Mouse (Mus musculus) MEL (cell line): ENCODE measurements around the gene Usp51.

Source experiments
- CTCF ChIP-seq, 3 experiments: IDR thresholded peaks in 2 of 3; conservative IDR thresholded peaks in 1 of 3; 2 replicates each; pipeline ENCODE4 v1.5.1; 2011 to 2012; ENCODE audit warnings: low read length in 3 of 3, low read depth in 2 of 3, mild to moderate bottlenecking in 2 of 3, improper control_type of control experiment in 1 of 3, inconsistent platforms in 1 of 3, mixed read lengths in 1 of 3, moderate library complexity in 1 of 3; ENCODE audit not compliant: control insufficient read depth in 1 of 3, insufficient read depth in 1 of 3, poor library complexity in 1 of 3, severe bottlenecking in 1 of 3
- HCFC1 ChIP-seq: IDR thresholded peaks from 2 replicates; pipeline ENCODE4 v1.6.1; 2012; ENCODE audit warnings: low read depth, mild to moderate bottlenecking, inconsistent platforms, low read length, improper control_type of control experiment, moderate library complexity
- MEF2A ChIP-seq: IDR thresholded peaks from 2 replicates; pipeline ENCODE4 v1.6.1; 2014; ENCODE audit warnings: low read depth, mild to moderate bottlenecking, inconsistent platforms, low read length, improper control_type of control experiment; ENCODE audit not compliant: poor library complexity, insufficient replicate concordance, severe bottlenecking; ENCODE audit errors: extremely low read depth
- MYB ChIP-seq: IDR thresholded peaks from 2 replicates; pipeline ENCODE4 v1.6.1; 2011; ENCODE audit warnings: mild to moderate bottlenecking, low read depth, low read length, improper control_type of control experiment
- NRF1 ChIP-seq: IDR thresholded peaks from 2 replicates; pipeline ENCODE4 v1.6.1; 2014; ENCODE audit warnings: low read depth, mild to moderate bottlenecking, inconsistent platforms, low read length, improper control_type of control experiment, moderate library complexity; ENCODE audit not compliant: poor library complexity, insufficient read depth, severe bottlenecking
- POLR2A ChIP-seq, 2 experiments: IDR thresholded peaks; 2 replicates each; pipeline ENCODE4 v1.6.1; 2011 to 2012; ENCODE audit warnings: low read length in 2 of 2, mild to moderate bottlenecking in 2 of 2, control low read depth in 1 of 2, improper control_type of control experiment in 1 of 2, low read depth in 1 of 2, moderate library complexity in 1 of 2; ENCODE audit not compliant: control insufficient read depth in 1 of 2, insufficient read depth in 1 of 2, poor library complexity in 1 of 2
- TAL1 ChIP-seq: IDR thresholded peaks from 2 replicates; pipeline ENCODE4 v1.6.1; 2012; ENCODE audit warnings: mild to moderate bottlenecking, inconsistent platforms, low read length, moderate library complexity, mixed read lengths
- TCF12 ChIP-seq: IDR thresholded peaks from 2 replicates; pipeline ENCODE4 v1.6.1; 2014; ENCODE audit warnings: low read depth, mild to moderate bottlenecking, inconsistent platforms, low read length, improper control_type of control experiment, moderate library complexity
- ZNF384 ChIP-seq: IDR thresholded peaks from 2 replicates; pipeline ENCODE4 v1.6.1; 2012; ENCODE audit warnings: low read depth, mild to moderate bottlenecking, inconsistent platforms, low read length, improper control_type of control experiment

- TF ChIP-seq POLR2A (IDR thresholded peaks at IDR 0.05; ENCODE audit: control insufficient read depth in 1 of 2, insufficient read depth in 1 of 2, low read depth in 1 of 2, low read length in 2 of 2, poor library complexity in 1 of 2): no peak
- TF ChIP-seq CTCF (IDR thresholded peaks at IDR 0.05 in 2 of 3, conservative IDR thresholded peaks at IDR 0.05 in 1 of 3; ENCODE audit: control insufficient read depth in 1 of 3, insufficient read depth in 1 of 3, low read depth in 2 of 3, low read length in 3 of 3, poor library complexity in 1 of 3, severe bottlenecking in 1 of 3): no peak
- TF ChIP-seq HCFC1: no peak
- TF ChIP-seq ZNF384: no peak
- TF ChIP-seq MYB: no peak
- no peak for TF ChIP-seq MEF2A
- no peak for TF ChIP-seq TCF12
- no peak for TF ChIP-seq TAL1
- no peak for TF ChIP-seq NRF1
Measured at GRCm38 (mm10) chrX:153006387-153006841, at the start of gene Usp51.
